Mouse (Mus musculus) embryonic facial prominence, embryonic 10.5 days (tissue): ENCODE results near the gene a. TPM values are rescaled to one million over a fixed set of nuclear protein-coding genes. Genes with fewer than 3 reads are reported as not detected.

Source experiments
- DNase-seq: peaks from one replicate; pipeline ENCODE4 v3.0.0-alpha.2; 2017; ENCODE audit warnings: low spot score
- H3K27ac ChIP-seq: fragments of 300-500 bp; sonication (generic); replicated peaks from 2 replicates; pipeline ENCODE4 v1.5.1; 2016; ENCODE audit warnings: mild to moderate bottlenecking
- H3K27me3 ChIP-seq: fragments of 300-500 bp; sonication (generic); replicated peaks from 2 replicates; pipeline ENCODE4 v1.6.1; 2016; ENCODE audit warnings: low read depth, mild to moderate bottlenecking; ENCODE audit not compliant: poor library complexity, severe bottlenecking
- H3K36me3 ChIP-seq: fragments of 300-500 bp; sonication (generic); replicated peaks from 2 replicates; pipeline ENCODE4 v1.6.1; 2016; ENCODE audit warnings: mild to moderate bottlenecking, moderate library complexity
- H3K4me1 ChIP-seq: fragments of 300-500 bp; sonication (generic); 2 replicates; pipeline ENCODE4 v1.6.1; 2016
- H3K4me3 ChIP-seq: fragments of 300-500 bp; sonication (generic); 2 replicates; pipeline ENCODE4 v1.5.1; 2016; ENCODE audit warnings: mild to moderate bottlenecking, moderate library complexity
- H3K9me3 ChIP-seq: fragments of 300-500 bp; sonication (generic); 2 replicates; pipeline ENCODE4 v1.6.1; 2016; ENCODE audit warnings: mild to moderate bottlenecking
- WGBS: fragments of 180-500 bp; shearing (Covaris S2); methylation state at CpG from one replicate; pipeline ENCODE4 v1.1.7; 2016; 5-methylcytosine and 5-hydroxymethylcytosine counted together
- polyA plus RNA-seq: library from polyadenylated mRNA; unstranded; fragments of >200 nt; fragmentation: Nextera tagmentation; extraction: Ambion mirVana; gene quantifications from 2 replicates; pipeline ENCODE4 v1.2.1, GENCODE M21; 2016

a gene
- polyA plus RNA-seq, 1 experiment from 2014 or later = 2.3 TPM

- H3K4me1 ChIP-seq = peaks cover 42% of the 10 kb centered on the region
- no peak overlapping the region for H3K27ac ChIP-seq
- H3K4me3 ChIP-seq = no peak overlapping the region
- no peaks in the 10 kb centered on the region for H3K36me3 ChIP-seq
- no peak for DNase-seq
- WGBS = 71% methylated on average over 6 of the region's 6 CpGs
- no peaks in the 10 kb centered on the region for H3K9me3 ChIP-seq
- H3K27me3 ChIP-seq = no peaks in the 10 kb centered on the region
These were observed 1.8 kb upstream of the a start for GRCm38 (mm10) chr2:154789381-154789780.

- peaks cover 42% of the 10 kb centered on the region for H3K4me1 ChIP-seq
- whole genome bisulfite sequencing = 5% methylated on average over 14 of the region's 14 CpGs
- H3K27ac ChIP-seq = peak overlapping the region; percentile 99
These were observed 1.1 kb upstream of the a start for GRCm38 (mm10) chr2:154789977-154790655.

GRCm38 (mm10) chr2:154791661-154792642, 750 bp downstream of the a start:
- WGBS = under 1% methylated on average over 67 of the region's 67 CpGs
- Histone ChIP-seq H3K27ac (peak overlapping the region; percentile 99), H3K4me1 (peaks cover 40% of the 10 kb centered on the region), H3K36me3 (peaks cover 10% of the 10 kb centered on the region; the same call in 1 of the 2 replicates), H3K4me3 (peak overlapping the region; percentile 93), H3K9me3 (no peaks in the 10 kb centered on the region), H3K27me3 (no peaks in the 10 kb centered on the region)
- peak; percentile 83 for DNase-seq

More at GRCm38 (mm10) chr2:154789977-154790655, 1.1 kb upstream of the a start:
- Histone ChIP-seq H3K27me3 (no peaks in the 10 kb centered on the region), H3K36me3 (no peaks in the 10 kb centered on the region), H3K9me3 (no peaks in the 10 kb centered on the region), H3K4me3 (peak overlapping the region; percentile 93)
- DNase-seq = no peak

- Histone ChIP-seq H3K27me3 (no peaks in the 10 kb centered on the region), H3K9me3 (no peaks in the 10 kb centered on the region), H3K4me1 (peaks cover 25% of the 10 kb centered on the region), H3K36me3 (peaks cover 18% of the 10 kb centered on the region), H3K27ac (no peak overlapping the region), H3K4me3 (no peak overlapping the region)
- no peak for DNase-seq
- WGBS = 93% methylated on average over 1 of the region's 1 CpGs
These were observed 12.2 kb downstream of the a start for GRCm38 (mm10) chr2:154803372-154803771.

GRCm38 (mm10) chr2:154803845-154804244, 12.6 kb downstream of the a start:
- H3K9me3 ChIP-seq = no peaks in the 10 kb centered on the region
- 74% methylated on average over 4 of the region's 4 CpGs for WGBS
- H3K27me3 ChIP-seq = no peaks in the 10 kb centered on the region
- H3K36me3 ChIP-seq = peaks cover 18% of the 10 kb centered on the region
- DNase-seq = no peak
- H3K27ac ChIP-seq = no peak overlapping the region
- H3K4me3 ChIP-seq = no peak overlapping the region
- peaks cover 25% of the 10 kb centered on the region for H3K4me1 ChIP-seq

GRCm38 (mm10) chr2:154807689-154808088, 16.5 kb downstream of the a start:
- no peaks in the 10 kb centered on the region for H3K27me3 ChIP-seq
- WGBS = 58% methylated on average over 1 of the region's 1 CpGs
- no peak overlapping the region for H3K4me3 ChIP-seq
- peaks cover 3% of the 10 kb centered on the region; the same call in 1 of the 2 replicates for H3K36me3 ChIP-seq
- no peak overlapping the region for H3K27ac ChIP-seq
- DNase-seq = no peak
- peaks cover 31% of the 10 kb centered on the region for H3K4me1 ChIP-seq
- no peaks in the 10 kb centered on the region for H3K9me3 ChIP-seq

GRCm38 (mm10) chr2:154809107-154809762, 18.0 kb downstream of the a start:
- no peaks in the 10 kb centered on the region for H3K9me3 ChIP-seq
- no peak overlapping the region for H3K4me3 ChIP-seq
- H3K36me3 ChIP-seq = no peaks in the 10 kb centered on the region
- H3K27ac ChIP-seq = no peak overlapping the region
- H3K4me1 ChIP-seq = peaks cover 19% of the 10 kb centered on the region
- DNase-seq = no peak
- H3K27me3 ChIP-seq = no peaks in the 10 kb centered on the region
- 95% methylated on average over 1 of the region's 1 CpGs for WGBS

- H3K9me3 ChIP-seq = no peaks in the 10 kb centered on the region
- H3K36me3 ChIP-seq = no peaks in the 10 kb centered on the region
- H3K27me3 ChIP-seq = no peaks in the 10 kb centered on the region
- H3K27ac ChIP-seq = no peak overlapping the region
- peaks cover 18% of the 10 kb centered on the region for H3K4me1 ChIP-seq
- no peak overlapping the region for H3K4me3 ChIP-seq
- no peak for DNase-seq
- 64% methylated on average over 1 of the region's 1 CpGs for WGBS
These were observed 19.6 kb downstream of the a start for GRCm38 (mm10) chr2:154810821-154811220.

GRCm38 (mm10) chr2:154813426-154813825, 22.2 kb downstream of the a start:
- no peaks in the 10 kb centered on the region for H3K27me3 ChIP-seq
- H3K4me3 ChIP-seq = no peak overlapping the region
- H3K4me1 ChIP-seq = peaks cover 24% of the 10 kb centered on the region
- WGBS = 93% methylated on average over 2 of the region's 2 CpGs
- H3K9me3 ChIP-seq = no peaks in the 10 kb centered on the region
- H3K36me3 ChIP-seq = no peaks in the 10 kb centered on the region
- no peak for DNase-seq
- H3K27ac ChIP-seq = no peak overlapping the region

GRCm38 (mm10) chr2:154817089-154817488, 25.9 kb downstream of the a start:
- Histone ChIP-seq H3K4me3 (no peak overlapping the region), H3K36me3 (peaks cover 3% of the 10 kb centered on the region)
- WGBS = 64% methylated on average over 3 of the region's 3 CpGs

GRCm38 (mm10) chr2:154817788-154818187, 26.6 kb downstream of the a start:
- no peak overlapping the region for H3K27ac ChIP-seq
- no peak overlapping the region for H3K4me3 ChIP-seq
- peaks cover 10% of the 10 kb centered on the region for H3K36me3 ChIP-seq
- peaks cover 18% of the 10 kb centered on the region for H3K4me1 ChIP-seq
- peak; percentile 14 for DNase-seq
- 36% methylated on average over 1 of the region's 1 CpGs for WGBS
- H3K27me3 ChIP-seq = no peaks in the 10 kb centered on the region
- H3K9me3 ChIP-seq = no peaks in the 10 kb centered on the region

More at GRCm38 (mm10) chr2:154817089-154817488, 25.9 kb downstream of the a start:
- peaks cover 18% of the 10 kb centered on the region for H3K4me1 ChIP-seq
- DNase-seq = no peak
- H3K9me3 ChIP-seq = no peaks in the 10 kb centered on the region
- no peak overlapping the region for H3K27ac ChIP-seq
- no peaks in the 10 kb centered on the region for H3K27me3 ChIP-seq

GRCm38 (mm10) chr2:154818599-154818998, 27.4 kb downstream of the a start:
- Histone ChIP-seq H3K36me3 (peaks cover 14% of the 10 kb centered on the region), H3K4me3 (no peak overlapping the region), H3K27ac (no peak overlapping the region), H3K9me3 (no peaks in the 10 kb centered on the region), H3K27me3 (no peaks in the 10 kb centered on the region), H3K4me1 (peaks cover 18% of the 10 kb centered on the region)
- no peak for DNase-seq
- WGBS = 83% methylated on average over 1 of the region's 1 CpGs
